Mouse (Mus musculus) midbrain, postnatal 0 days (tissue): Measurements from ENCODE around the gene Dao. TPM values are rescaled to one million over a fixed set of nuclear protein-coding genes. Genes with fewer than 3 reads are reported as not detected.

ENCODE experiments used
- ATAC-seq: fragments of 200-750 bp; cut with Nextera tagmentation; 2 replicates; pipeline ENCODE4 v1.8.0; 2017; ENCODE audit warnings: moderate number of reproducible peaks, mild to moderate bottlenecking, moderate TSS enrichment, moderate library complexity; ENCODE audit not compliant: low FRiP score
- DNase-seq: peaks from one replicate; pipeline ENCODE4 v3.0.0-alpha.2; 2015; ENCODE audit warnings: low spot score
- H3K27ac ChIP-seq: fragments of 300-500 bp; sonication (generic); 2 replicates; pipeline ENCODE4 v1.5.1; 2014; ENCODE audit warnings: low read depth, mild to moderate bottlenecking, low read length, mixed read lengths
- H3K27me3 ChIP-seq: fragments of 300-500 bp; sonication (generic); 2 replicates; pipeline ENCODE4 v1.6.1; 2014; ENCODE audit warnings: low read length, control low read depth, mixed read lengths; ENCODE audit not compliant: insufficient read depth
- H3K36me3 ChIP-seq: fragments of 300-500 bp; sonication (generic); 2 replicates; pipeline ENCODE4 v1.6.1; 2014; ENCODE audit warnings: low read length, control low read depth, mixed read lengths; ENCODE audit not compliant: insufficient read depth
- H3K4me1 ChIP-seq: fragments of 300-500 bp; sonication (generic); 2 replicates; pipeline ENCODE4 v1.6.1; 2014; ENCODE audit warnings: mild to moderate bottlenecking, control low read depth, antibody characterized with exemption, low read length, mixed read lengths; ENCODE audit not compliant: insufficient read depth
- H3K4me2 ChIP-seq: fragments of 300-500 bp; sonication (generic); 2 replicates; pipeline ENCODE4 v1.6.1; 2014; ENCODE audit warnings: low read depth, mild to moderate bottlenecking, low read length, mixed read lengths; ENCODE audit not compliant: poor library complexity, severe bottlenecking
- H3K4me3 ChIP-seq: fragments of 300-500 bp; sonication (generic); 2 replicates; pipeline ENCODE4 v1.5.1; 2014; ENCODE audit warnings: low read depth, mild to moderate bottlenecking, low read length, moderate library complexity
- H3K9ac ChIP-seq: fragments of 300-500 bp; sonication (generic); replicated peaks from 2 replicates; pipeline ENCODE4 v1.6.1; 2014; ENCODE audit warnings: mild to moderate bottlenecking, low read length, moderate library complexity, mixed read lengths; ENCODE audit not compliant: poor library complexity, severe bottlenecking
- H3K9me3 ChIP-seq: fragments of 300-500 bp; sonication (generic); 2 replicates; pipeline ENCODE4 v1.6.1; 2016; ENCODE audit warnings: low read length, control low read depth
- CTCF ChIP-seq: IDR thresholded peaks from 2 replicates; pipeline ENCODE4 v1.5.1; 2016; ENCODE audit warnings: antibody characterized with exemption, mild to moderate bottlenecking
- WGBS: fragments of 180-500 bp; shearing (Covaris S2); extraction: QIAGEN DNeasy Blood & Tissue Kit; methylation state at CpG from one replicate; pipeline ENCODE4 v1.1.7; 2014; 5-methylcytosine and 5-hydroxymethylcytosine counted together
- polyA plus RNA-seq: library from polyadenylated mRNA; unstranded; fragments of >200 nt; fragmentation: Nextera tagmentation; extraction: Ambion mirVana; gene quantifications from 2 replicates; pipeline ENCODE4 v1.2.1, GENCODE M21; 2015
- total RNA-seq: library from RNA; depleted of rRNA; stranded (reverse); fragments of >200 nt; gene quantifications from 2 replicates; pipeline ENCODE4 v1.2.3, GENCODE M21; 2014

Dao gene
- total and polyA plus RNA-seq, 2 experiments from 2014 or later, result not detected

- Histone ChIP-seq H3K36me3 (peaks cover 17% of the 10 kb centered on the region), H3K27me3 (no peaks in the 10 kb centered on the region), H3K27ac (no peak overlapping the region), H3K4me3 (no peak overlapping the region), H3K9ac (no peak overlapping the region), H3K4me2 (no peak overlapping the region), H3K4me1 (no peaks in the 10 kb centered on the region), H3K9me3 (no peaks in the 10 kb centered on the region)
- no peak for DNase-seq
- WGBS, result 81% methylated on average over 8 of the region's 8 CpGs
- TF ChIP-seq CTCF, result no peak
- no peak for ATAC-seq
Observed at GRCm38 (mm10) chr5:113960416-113960815, 43.1 kb upstream of the Dao start.

GRCm38 (mm10) chr5:113961776-113962175, 41.7 kb upstream of the Dao start:
- Histone ChIP-seq H3K27me3 (no peaks in the 10 kb centered on the region), H3K4me2 (no peak overlapping the region), H3K9ac (no peak overlapping the region), H3K4me3 (no peak overlapping the region), H3K4me1 (no peaks in the 10 kb centered on the region), H3K27ac (no peak overlapping the region), H3K9me3 (no peaks in the 10 kb centered on the region), H3K36me3 (peaks cover 24% of the 10 kb centered on the region)
- DNase-seq (no peak), ATAC-seq (no peak)
- WGBS, result 87% methylated on average over 7 of the region's 7 CpGs
- no peak for TF ChIP-seq CTCF

- no peak overlapping the region for H3K4me3 ChIP-seq
- TF ChIP-seq CTCF, result no peak
- no peak overlapping the region for H3K9ac ChIP-seq
- WGBS, result 93% methylated on average over 14 of the region's 14 CpGs
- H3K27ac ChIP-seq, result no peak overlapping the region
- H3K27me3 ChIP-seq, result no peaks in the 10 kb centered on the region
- H3K36me3 ChIP-seq, result peaks cover 43% of the 10 kb centered on the region
- H3K4me1 ChIP-seq, result no peaks in the 10 kb centered on the region
- ATAC-seq (no peak), DNase-seq (no peak)
- H3K4me2 ChIP-seq, result no peak overlapping the region
- no peaks in the 10 kb centered on the region for H3K9me3 ChIP-seq
Observed at GRCm38 (mm10) chr5:113964972-113965371, 38.5 kb upstream of the Dao start.

- no peak for ATAC-seq
Observed at GRCm38 (mm10) chr5:113965659-113966185, 37.8 kb upstream of the Dao start.

GRCm38 (mm10) chr5:113966452-113967150, 36.9 kb upstream of the Dao start:
- no peak overlapping the region for H3K4me2 ChIP-seq
- no peak overlapping the region for H3K9ac ChIP-seq
- no peak for TF ChIP-seq CTCF
- no peak overlapping the region for H3K4me3 ChIP-seq
- no peaks in the 10 kb centered on the region for H3K27me3 ChIP-seq
- peaks cover 46% of the 10 kb centered on the region for H3K36me3 ChIP-seq
- no peaks in the 10 kb centered on the region for H3K9me3 ChIP-seq
- DNase-seq, result no peak
- no peak for ATAC-seq
- H3K27ac ChIP-seq, result no peak overlapping the region
- WGBS, result 92% methylated on average over 13 of the region's 13 CpGs
- no peaks in the 10 kb centered on the region for H3K4me1 ChIP-seq

More at GRCm38 (mm10) chr5:113965659-113966185, 37.8 kb upstream of the Dao start:
- H3K4me3 ChIP-seq, result no peak overlapping the region
- WGBS, result 97% methylated on average over 7 of the region's 7 CpGs
- TF ChIP-seq CTCF, result no peak
- no peaks in the 10 kb centered on the region for H3K27me3 ChIP-seq
- no peak overlapping the region for H3K27ac ChIP-seq
- H3K4me1 ChIP-seq, result no peaks in the 10 kb centered on the region
- H3K4me2 ChIP-seq, result no peak overlapping the region
- no peak overlapping the region for H3K9ac ChIP-seq
- DNase-seq, result no peak
- H3K36me3 ChIP-seq, result peaks cover 46% of the 10 kb centered on the region
- H3K9me3 ChIP-seq, result no peaks in the 10 kb centered on the region

GRCm38 (mm10) chr5:113968371-113968770, 35.1 kb upstream of the Dao start:
- WGBS, result 35% methylated on average over 11 of the region's 11 CpGs
- DNase-seq, result no peak
- no peaks in the 10 kb centered on the region for H3K27me3 ChIP-seq
- H3K36me3 ChIP-seq, result peaks cover 46% of the 10 kb centered on the region
- ATAC-seq, result no peak
- H3K9ac ChIP-seq, result no peak overlapping the region
- H3K9me3 ChIP-seq, result no peaks in the 10 kb centered on the region
- no peak for TF ChIP-seq CTCF
- no peak overlapping the region for H3K4me2 ChIP-seq
- H3K27ac ChIP-seq, result no peak overlapping the region
- H3K4me1 ChIP-seq, result peaks cover 6% of the 10 kb centered on the region; the same call in 1 of the 2 replicates
- H3K4me3 ChIP-seq, result no peak overlapping the region
